Mouse (Mus musculus): ENCODE results near the gene 0610010F05Rik.
A peak's percentile ranks its signal among the peaks of the same experiment; 100 is the strongest.
"Not testable (repeated sequence)": the region's sequence is repeated elsewhere in the genome, so short reads cannot be mapped to it uniquely, and the experiment has no call there.

The 0610010F05Rik gene

GRCm38 (mm10) chr11:23632945-23633878 lies at the start of gene 0610010F05Rik:
0610010F05Rik (minus strand) TSS chr11:23633639.
- peak; percentile 94 for DNase-seq (ENCODE audit: low read depth, low spot score)

- DNase-seq (ENCODE audit: low read depth, low spot score): no peak
Measured at GRCm38 (mm10) chr11:23682561-23682960, 49.1 kb upstream of the 0610010F05Rik start.

GRCm38 (mm10) chr11:23680435-23680950 lies 47.1 kb upstream of the 0610010F05Rik start:
- no peak for DNase-seq (ENCODE audit: low read depth, low spot score)

GRCm38 (mm10) chr11:23679044-23679642 lies 45.7 kb upstream of the 0610010F05Rik start:
- peak; percentile 73 for DNase-seq (ENCODE audit: low read depth, low spot score)

- no peak for DNase-seq (ENCODE audit: low read depth, low spot score)
Measured at GRCm38 (mm10) chr11:23676100-23676499, 42.7 kb upstream of the 0610010F05Rik start.

- DNase-seq (ENCODE audit: low read depth, low spot score): no peak
Measured at GRCm38 (mm10) chr11:23672256-23672749, 38.9 kb upstream of the 0610010F05Rik start.

GRCm38 (mm10) chr11:23667128-23667527 lies 33.7 kb upstream of the 0610010F05Rik start:
- DNase-seq (ENCODE audit: low read depth, low spot score): peak; percentile 20

- DNase-seq (ENCODE audit: low read depth, low spot score): no peak
Measured at GRCm38 (mm10) chr11:23666526-23666925, 33.1 kb upstream of the 0610010F05Rik start.

GRCm38 (mm10) chr11:23665798-23666501 lies 32.5 kb upstream of the 0610010F05Rik start, which contains the start of gene Pex13:
Pex13 (minus strand) TSS chr11:23665959.
- DNase-seq (ENCODE audit: low read depth, low spot score): peak; percentile 91

GRCm38 (mm10) chr11:23665311-23665786 lies 31.9 kb upstream of the 0610010F05Rik start, which contains the start of gene Pus10:
Pus10 (plus strand) TSS chr11:23665674.
- no peak for DNase-seq (ENCODE audit: low read depth, low spot score)

- DNase-seq (ENCODE audit: low read depth, low spot score): no peak
Measured at GRCm38 (mm10) chr11:23664232-23664631, 30.8 kb upstream of the 0610010F05Rik start.

- no peak for DNase-seq (ENCODE audit: low read depth, low spot score)
Measured at GRCm38 (mm10) chr11:23657791-23658190, 24.4 kb upstream of the 0610010F05Rik start.

- no peak for DNase-seq (ENCODE audit: low read depth, low spot score)
Measured at GRCm38 (mm10) chr11:23653666-23654065, 20.2 kb upstream of the 0610010F05Rik start.

GRCm38 (mm10) chr11:23647835-23648234 lies 14.4 kb upstream of the 0610010F05Rik start:
- DNase-seq (ENCODE audit: low read depth, low spot score): no peak

GRCm38 (mm10) chr11:23647431-23647830 lies 14.0 kb upstream of the 0610010F05Rik start:
- no peak for DNase-seq (ENCODE audit: low read depth, low spot score)

- DNase-seq (ENCODE audit: low read depth, low spot score): no peak
Measured at GRCm38 (mm10) chr11:23634573-23634972, 1.1 kb upstream of the 0610010F05Rik start.

GRCm38 (mm10) chr11:23633879-23634215 lies 408 bp upstream of the 0610010F05Rik start:
- no peak for DNase-seq (ENCODE audit: low read depth, low spot score)

- DNase-seq (ENCODE audit: low read depth, low spot score): peak; percentile 8
Measured at GRCm38 (mm10) chr11:23630664-23631063, 2.8 kb downstream of the 0610010F05Rik start.

- no peak for DNase-seq (ENCODE audit: low read depth, low spot score)
Measured at GRCm38 (mm10) chr11:23618995-23619394, 14.4 kb downstream of the 0610010F05Rik start.

GRCm38 (mm10) chr11:23614546-23614945 lies 18.9 kb downstream of the 0610010F05Rik start:
- no peak for DNase-seq (ENCODE audit: low read depth, low spot score)

- not testable (repeated sequence) for DNase-seq (ENCODE audit: low read depth, low spot score)
Measured at GRCm38 (mm10) chr11:23607291-23607690, 26.1 kb downstream of the 0610010F05Rik start.
